Mouse (Mus musculus) heart, embryonic 11.5 days (tissue): Measurements from ENCODE around the gene Cd96. TPM values are rescaled to one million over a fixed set of nuclear protein-coding genes. Genes with fewer than 3 reads are reported as not detected.
"Not testable (repeated sequence)": the region's sequence is repeated elsewhere in the genome, so short reads cannot be mapped to it uniquely, and the experiment has no call there.

ENCODE experiments used
- ATAC-seq: fragments of 200-750 bp; cut with Nextera tagmentation; replicated peaks from 2 replicates; pipeline ENCODE4 v1.8.0; 2017; ENCODE audit warnings: moderate library complexity; ENCODE audit not compliant: insufficient number of reproducible peaks, low FRiP score, low TSS enrichment
- H3K27ac ChIP-seq: fragments of 300-500 bp; sonication (generic); 2 replicates; pipeline ENCODE4 v1.5.1; 2014; ENCODE audit warnings: mild to moderate bottlenecking, low read depth, low read length
- H3K27me3 ChIP-seq: fragments of 300-500 bp; sonication (generic); 2 replicates; pipeline ENCODE4 v1.6.1; 2014; ENCODE audit warnings: mild to moderate bottlenecking, low read length, mixed read lengths; ENCODE audit not compliant: control insufficient read depth, insufficient read depth
- H3K36me3 ChIP-seq: fragments of 300-500 bp; sonication (generic); 2 replicates; pipeline ENCODE4 v1.6.1; 2014; ENCODE audit warnings: mild to moderate bottlenecking, low read length, moderate library complexity, mixed read lengths; ENCODE audit not compliant: control insufficient read depth, insufficient read depth
- H3K4me1 ChIP-seq: fragments of 300-500 bp; sonication (generic); 2 replicates; pipeline ENCODE4 v1.6.1; 2014; ENCODE audit warnings: low read length; ENCODE audit not compliant: control insufficient read depth, insufficient read depth
- H3K4me2 ChIP-seq: fragments of 300-500 bp; sonication (generic); 2 replicates; pipeline ENCODE4 v1.6.1; 2014; ENCODE audit warnings: mild to moderate bottlenecking, moderate library complexity
- H3K4me3 ChIP-seq: fragments of 300-500 bp; sonication (generic); 2 replicates; pipeline ENCODE4 v1.5.1; 2014; ENCODE audit warnings: low read depth, low read length
- H3K9ac ChIP-seq: fragments of 300-500 bp; sonication (generic); 2 replicates; pipeline ENCODE4 v1.6.1; 2014; ENCODE audit warnings: mild to moderate bottlenecking, low read depth, low read length, moderate library complexity
- H3K9me3 ChIP-seq: fragments of 300-500 bp; sonication (generic); replicated peaks from 2 replicates; pipeline ENCODE4 v1.6.1; 2016; ENCODE audit warnings: low read length; ENCODE audit not compliant: control insufficient read depth
- WGBS: fragments of 180-500 bp; shearing (Covaris S2); extraction: QIAGEN DNeasy Blood & Tissue Kit; methylation state at CpG from one replicate; pipeline ENCODE4 v1.1.7; 2014; ENCODE audit not compliant: insufficient replicate concordance; 5-methylcytosine and 5-hydroxymethylcytosine counted together
- polyA plus RNA-seq: library from polyadenylated mRNA; unstranded; fragments of >200 nt; fragmentation: Nextera tagmentation; extraction: Ambion mirVana; gene quantifications from 2 replicates; pipeline ENCODE4 v1.2.1, GENCODE M21; 2014

Gene Cd96
- 0.13 TPM in 1 of 2 replicates, not detected in the other for polyA plus RNA-seq

GRCm38 (mm10) chr16:46120020-46120419, at the start of gene Cd96:
TSS of gene Cd96 (minus strand) at chr16:46120251.
- no peaks in the 10 kb centered on the region for H3K27me3 ChIP-seq
- H3K4me1 ChIP-seq: no peaks in the 10 kb centered on the region
- H3K9me3 ChIP-seq: no peaks in the 10 kb centered on the region
- H3K9ac ChIP-seq: no peak within 1 kb of the TSS
- no peaks in the 10 kb centered on the region for H3K36me3 ChIP-seq
- 79% methylated on average over 10 of the region's 10 CpGs for WGBS
- no peak for ATAC-seq
- no peak within 1 kb of the TSS for H3K4me3 ChIP-seq
- no peak within 1 kb of the TSS for H3K27ac ChIP-seq
- no peak within 1 kb of the TSS for H3K4me2 ChIP-seq

GRCm38 (mm10) chr16:46166971-46167370, 46.9 kb upstream of the Cd96 start:
- Histone ChIP-seq H3K27ac (no peak overlapping the region), H3K4me1 (no peaks in the 10 kb centered on the region), H3K4me2 (no peak overlapping the region), H3K9me3 (no peaks in the 10 kb centered on the region), H3K9ac (no peak overlapping the region), H3K36me3 (no peaks in the 10 kb centered on the region), H3K4me3 (no peak overlapping the region), H3K27me3 (no peaks in the 10 kb centered on the region)
- WGBS: 67% methylated on average over 3 of the region's 3 CpGs
- ATAC-seq: no peak

GRCm38 (mm10) chr16:46165305-46165704, 45.3 kb upstream of the Cd96 start:
- no peaks in the 10 kb centered on the region for H3K9me3 ChIP-seq
- 75% methylated on average over 4 of the region's 4 CpGs for WGBS
- H3K4me3 ChIP-seq: no peak overlapping the region
- H3K27ac ChIP-seq: no peak overlapping the region
- H3K27me3 ChIP-seq: no peaks in the 10 kb centered on the region
- no peak overlapping the region for H3K9ac ChIP-seq
- H3K4me2 ChIP-seq: no peak overlapping the region
- no peak for ATAC-seq
- no peaks in the 10 kb centered on the region for H3K4me1 ChIP-seq
- no peaks in the 10 kb centered on the region for H3K36me3 ChIP-seq

GRCm38 (mm10) chr16:46154832-46155231, 34.8 kb upstream of the Cd96 start, which contains the start of gene Gm4737:
TSS of gene Gm4737 (minus strand) at chr16:46155077.
- not testable (repeated sequence) for H3K27ac ChIP-seq, H3K36me3 ChIP-seq, H3K4me1 ChIP-seq, H3K9me3 ChIP-seq, H3K4me3 ChIP-seq, ATAC-seq, H3K9ac ChIP-seq, H3K27me3 ChIP-seq, H3K4me2 ChIP-seq
- WGBS: 93% methylated on average over 8 of the region's 16 CpGs

- Histone ChIP-seq H3K27ac (no peak overlapping the region), H3K4me3 (no peak overlapping the region), H3K9ac (no peak overlapping the region), H3K4me2 (no peak overlapping the region), H3K9me3 (no peaks in the 10 kb centered on the region), H3K4me1 (no peaks in the 10 kb centered on the region), H3K27me3 (no peaks in the 10 kb centered on the region), H3K36me3 (no peaks in the 10 kb centered on the region)
- no peak for ATAC-seq
Measured at GRCm38 (mm10) chr16:46151141-46151540, 31.1 kb upstream of the Cd96 start.

- Histone ChIP-seq H3K36me3 (no peaks in the 10 kb centered on the region), H3K4me3 (no peak overlapping the region), H3K9me3 (no peaks in the 10 kb centered on the region), H3K27ac (no peak overlapping the region), H3K9ac (no peak overlapping the region), H3K4me2 (no peak overlapping the region), H3K4me1 (no peaks in the 10 kb centered on the region), H3K27me3 (no peaks in the 10 kb centered on the region)
- 72% methylated on average over 3 of the region's 3 CpGs for WGBS
- ATAC-seq: no peak
Measured at GRCm38 (mm10) chr16:46148661-46149341, 28.8 kb upstream of the Cd96 start.

GRCm38 (mm10) chr16:46146962-46147361, 26.9 kb upstream of the Cd96 start:
- ATAC-seq: no peak

GRCm38 (mm10) chr16:46122238-46122637, 2.2 kb upstream of the Cd96 start:
- Histone ChIP-seq H3K4me1 (no peaks in the 10 kb centered on the region), H3K27me3 (no peaks in the 10 kb centered on the region), H3K9me3 (no peaks in the 10 kb centered on the region), H3K4me2 (no peak overlapping the region), H3K4me3 (no peak overlapping the region), H3K36me3 (no peaks in the 10 kb centered on the region), H3K9ac (no peak overlapping the region), H3K27ac (no peak overlapping the region)
- ATAC-seq: no peak

More at GRCm38 (mm10) chr16:46146962-46147361, 26.9 kb upstream of the Cd96 start:
- Histone ChIP-seq H3K9me3 (no peaks in the 10 kb centered on the region), H3K27me3 (no peaks in the 10 kb centered on the region), H3K9ac (no peak overlapping the region), H3K36me3 (no peaks in the 10 kb centered on the region), H3K4me3 (no peak overlapping the region), H3K4me1 (no peaks in the 10 kb centered on the region), H3K27ac (no peak overlapping the region), H3K4me2 (no peak overlapping the region)
- 48% methylated on average over 3 of the region's 3 CpGs for WGBS

GRCm38 (mm10) chr16:46121420-46121819, 1.4 kb upstream of the Cd96 start:
- no peak overlapping the region for H3K9ac ChIP-seq
- H3K4me1 ChIP-seq: no peaks in the 10 kb centered on the region
- H3K27ac ChIP-seq: no peak overlapping the region
- H3K4me2 ChIP-seq: no peak overlapping the region
- ATAC-seq: no peak; the same call in 1 of the 2 replicates
- WGBS: 48% methylated on average over 2 of the region's 2 CpGs
- H3K27me3 ChIP-seq: no peaks in the 10 kb centered on the region
- no peaks in the 10 kb centered on the region for H3K9me3 ChIP-seq
- H3K36me3 ChIP-seq: no peaks in the 10 kb centered on the region
- H3K4me3 ChIP-seq: no peak overlapping the region
